Mouse (Mus musculus): ENCODE results near the gene Arfrp1. TPM values are rescaled to one million over a fixed set of nuclear protein-coding genes. Genes with fewer than 3 reads are reported as not detected.

Gene Arfrp1
- polyA plus RNA-seq (2015; fragmentation: Nextera tagmentation; extraction: Ambion mirVana): 21.1 and 23.2 TPM in 2 replicates

- peak; percentile 92 for ATAC-seq (ENCODE audit: insufficient read depth)
- peak within 1 kb of the TSS; percentile 93 for H3K27ac ChIP-seq (replicated peaks)
- peak within 1 kb of the TSS; percentile 97 for H3K4me2 ChIP-seq
- peak within 1 kb of the TSS; percentile 90 for H3K9ac ChIP-seq
- peaks cover 41% of the 10 kb centered on the region for H3K36me3 ChIP-seq (replicated peaks)
- under 1% methylated on average over 71 of the region's 71 CpGs for WGBS (ENCODE audit: insufficient replicate concordance)
- H3K9me3 ChIP-seq (replicated peaks): no peaks in the 10 kb centered on the region
- peaks cover 48% of the 10 kb centered on the region for H3K4me1 ChIP-seq (replicated peaks)
- H3K4me3 ChIP-seq (replicated peaks): peak within 1 kb of the TSS; percentile 78
- no peaks in the 10 kb centered on the region for H3K27me3 ChIP-seq
Measured at GRCm38 (mm10) chr2:181364860-181365596, at the start of gene Arfrp1, which contains the start of gene Zgpat. Gene Arfrp1, minus strand, starts transcription at chr2:181365404. Gene Zgpat, plus strand, starts transcription at chr2:181364928.

DNA sequence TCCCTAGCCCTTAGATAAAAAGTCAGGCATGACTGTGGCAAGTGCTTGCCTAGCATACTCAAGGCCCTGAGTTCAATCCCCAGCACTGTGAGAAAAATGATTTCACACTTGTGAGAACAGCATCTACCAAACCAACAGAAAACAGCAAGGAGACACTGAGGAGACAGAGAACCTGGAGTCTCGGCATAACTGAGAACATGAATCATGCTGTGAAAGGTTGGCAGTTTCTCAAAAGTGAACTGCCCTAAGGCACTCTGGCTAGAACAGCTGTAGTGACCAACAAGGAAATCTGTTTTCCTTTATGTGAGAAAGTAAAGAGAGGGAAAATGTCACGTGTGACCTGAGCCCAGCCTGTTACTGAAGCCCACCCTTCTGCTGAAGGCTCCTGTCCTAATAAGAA is 47.9 kb upstream of the Arfrp1 start:
- no peak overlapping the region for H3K4me2 ChIP-seq
- H3K9me3 ChIP-seq (replicated peaks): no peaks in the 10 kb centered on the region
- peaks cover 19% of the 10 kb centered on the region; the same call in 1 of the 2 replicates for H3K36me3 ChIP-seq (replicated peaks)
- 57% methylated on average over 2 of the region's 2 CpGs for WGBS (ENCODE audit: insufficient replicate concordance)
- no peak overlapping the region for H3K9ac ChIP-seq
- H3K4me3 ChIP-seq (replicated peaks): no peak overlapping the region
- no peak for ATAC-seq (ENCODE audit: insufficient read depth)
- H3K4me1 ChIP-seq (replicated peaks): peaks cover 27% of the 10 kb centered on the region
- H3K27ac ChIP-seq (replicated peaks): no peak overlapping the region
- H3K27me3 ChIP-seq: no peaks in the 10 kb centered on the region

- H3K9me3 ChIP-seq (replicated peaks): no peaks in the 10 kb centered on the region
- H3K9ac ChIP-seq: no peak overlapping the region
- no peak overlapping the region for H3K4me3 ChIP-seq (replicated peaks)
- peak; percentile 47; the same call in 1 of the 2 replicates for ATAC-seq (ENCODE audit: insufficient read depth)
- WGBS (ENCODE audit: insufficient replicate concordance): 40% methylated on average over 4 of the region's 4 CpGs
- no peaks in the 10 kb centered on the region for H3K27me3 ChIP-seq
- H3K27ac ChIP-seq (replicated peaks): no peak overlapping the region
- H3K36me3 ChIP-seq (replicated peaks): peaks cover 32% of the 10 kb centered on the region
- peaks cover 10% of the 10 kb centered on the region for H3K4me1 ChIP-seq (replicated peaks)
- H3K4me2 ChIP-seq: no peak overlapping the region
Measured at GRCm38 (mm10) chr2:181410760-181411473, 45.7 kb upstream of the Arfrp1 start.

DNA sequence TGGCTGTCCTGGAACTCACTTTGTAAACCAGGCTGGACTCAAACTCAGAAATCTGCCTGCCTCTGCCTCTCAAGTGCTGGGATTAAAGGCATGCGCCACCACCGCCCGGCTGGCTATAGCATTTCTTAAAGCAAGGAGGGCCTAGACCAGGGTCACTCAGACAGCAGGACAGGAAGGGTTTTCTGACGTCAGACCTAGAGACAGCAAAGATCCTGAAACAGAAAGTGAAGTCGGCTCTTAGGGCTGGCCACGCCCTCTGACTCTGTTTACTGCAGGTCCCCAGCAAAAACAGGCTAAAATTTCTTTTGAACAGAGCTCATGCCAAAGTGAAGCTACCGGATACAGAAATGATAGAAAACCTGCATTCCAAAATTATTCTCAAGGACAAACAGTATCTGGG is 44.4 kb upstream of the Arfrp1 start:
- Histone ChIP-seq H3K9ac (no peak overlapping the region), H3K4me2 (no peak overlapping the region), H3K27ac (replicated peaks) (no peak overlapping the region), H3K9me3 (replicated peaks) (no peaks in the 10 kb centered on the region), H3K4me1 (replicated peaks) (peaks cover 5% of the 10 kb centered on the region; the same call in 1 of the 2 replicates), H3K27me3 (no peaks in the 10 kb centered on the region), H3K36me3 (replicated peaks) (peaks cover 34% of the 10 kb centered on the region), H3K4me3 (replicated peaks) (no peak overlapping the region)
- ATAC-seq (ENCODE audit: insufficient read depth): no peak
- WGBS (ENCODE audit: insufficient replicate concordance): 67% methylated on average over 7 of the region's 7 CpGs

DNA sequence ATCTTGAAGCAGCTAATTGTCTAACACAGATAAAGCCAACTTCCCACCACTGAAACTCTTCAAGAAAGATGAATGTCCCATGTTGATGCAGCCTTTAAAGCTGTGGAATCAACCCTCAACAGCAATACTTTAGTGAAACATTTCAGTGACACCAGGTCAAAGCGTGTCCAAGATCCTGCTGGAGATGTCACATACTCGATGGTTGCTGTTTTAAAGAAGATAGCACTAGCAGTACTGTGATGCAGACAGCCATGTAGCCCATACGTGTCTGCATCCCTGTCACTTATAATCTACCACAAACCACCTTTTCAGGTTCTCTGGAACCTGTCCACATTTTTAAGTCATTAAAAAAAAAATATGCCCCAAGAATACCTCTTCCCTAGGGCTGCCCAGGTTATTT is 38.5 kb upstream of the Arfrp1 start:
- Histone ChIP-seq H3K27me3 (no peaks in the 10 kb centered on the region), H3K4me2 (no peak overlapping the region), H3K4me1 (replicated peaks) (peaks cover 10% of the 10 kb centered on the region; the same call in 1 of the 2 replicates), H3K4me3 (replicated peaks) (no peak overlapping the region), H3K27ac (replicated peaks) (no peak overlapping the region), H3K9ac (no peak overlapping the region), H3K9me3 (replicated peaks) (no peaks in the 10 kb centered on the region), H3K36me3 (replicated peaks) (peaks cover 17% of the 10 kb centered on the region)
- WGBS (ENCODE audit: insufficient replicate concordance): 49% methylated on average over 3 of the region's 3 CpGs
- no peak for ATAC-seq (ENCODE audit: insufficient read depth)

GRCm38 (mm10) chr2:181401497-181401896 is 36.3 kb upstream of the Arfrp1 start:
- Histone ChIP-seq H3K4me1 (replicated peaks) (peaks cover 10% of the 10 kb centered on the region; the same call in 1 of the 2 replicates), H3K4me3 (replicated peaks) (no peak overlapping the region), H3K9ac (no peak overlapping the region), H3K27ac (replicated peaks) (no peak overlapping the region), H3K4me2 (no peak overlapping the region), H3K36me3 (replicated peaks) (peaks cover 8% of the 10 kb centered on the region; the same call in 1 of the 2 replicates), H3K9me3 (replicated peaks) (no peaks in the 10 kb centered on the region), H3K27me3 (no peaks in the 10 kb centered on the region)
- WGBS (ENCODE audit: insufficient replicate concordance): 6% methylated on average over 1 of the region's 1 CpGs
- no peak for ATAC-seq (ENCODE audit: insufficient read depth)

DNA sequence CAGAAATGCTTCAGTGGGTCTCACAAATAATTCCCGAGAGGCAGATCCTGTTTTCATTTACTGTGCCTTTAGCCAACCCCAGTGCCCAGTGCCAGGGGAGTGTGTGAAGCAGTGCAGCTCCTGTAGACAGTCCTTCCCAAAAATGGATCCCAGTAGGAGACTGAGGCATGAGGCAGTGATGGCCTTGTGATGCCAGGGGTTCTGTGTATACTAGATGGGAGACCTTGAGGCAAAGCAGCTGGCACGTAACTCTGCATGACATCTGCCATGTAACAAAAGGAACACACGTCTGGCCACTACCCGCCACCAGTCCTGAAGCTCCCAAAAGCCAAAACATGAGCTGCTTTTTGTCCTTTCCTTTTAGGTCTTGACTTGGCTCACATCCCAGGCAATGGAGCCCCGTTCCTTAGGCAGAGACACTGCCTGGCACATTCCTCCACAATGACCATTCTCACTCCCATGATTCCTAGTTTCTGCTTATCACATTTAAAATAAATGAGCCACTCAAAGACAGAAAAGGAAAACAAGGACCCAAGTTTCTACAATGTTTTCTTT is 32.1 kb upstream of the Arfrp1 start:
- Histone ChIP-seq H3K27ac (replicated peaks) (no peak overlapping the region), H3K9me3 (replicated peaks) (no peaks in the 10 kb centered on the region), H3K4me3 (replicated peaks) (no peak overlapping the region), H3K27me3 (no peaks in the 10 kb centered on the region), H3K9ac (no peak overlapping the region), H3K4me1 (replicated peaks) (peaks cover 6% of the 10 kb centered on the region; the same call in 1 of the 2 replicates), H3K36me3 (replicated peaks) (peaks cover 17% of the 10 kb centered on the region), H3K4me2 (no peak overlapping the region)
- no peak for ATAC-seq (ENCODE audit: insufficient read depth)
- 77% methylated on average over 5 of the region's 5 CpGs for WGBS (ENCODE audit: insufficient replicate concordance)

GRCm38 (mm10) chr2:181394086-181394485 is 28.9 kb upstream of the Arfrp1 start:
- H3K36me3 ChIP-seq (replicated peaks): peaks cover 39% of the 10 kb centered on the region
- ATAC-seq (ENCODE audit: insufficient read depth): no peak

GRCm38 (mm10) chr2:181392600-181393213 is 27.5 kb upstream of the Arfrp1 start:
- Histone ChIP-seq H3K27ac (replicated peaks) (no peak overlapping the region), H3K36me3 (replicated peaks) (peaks cover 43% of the 10 kb centered on the region), H3K4me2 (no peak overlapping the region), H3K4me1 (replicated peaks) (no peaks in the 10 kb centered on the region), H3K4me3 (replicated peaks) (no peak overlapping the region), H3K27me3 (no peaks in the 10 kb centered on the region), H3K9ac (no peak overlapping the region), H3K9me3 (replicated peaks) (no peaks in the 10 kb centered on the region)
- WGBS (ENCODE audit: insufficient replicate concordance): 28% methylated on average over 4 of the region's 4 CpGs
- peak; percentile 61 for ATAC-seq (ENCODE audit: insufficient read depth)

More at GRCm38 (mm10) chr2:181394086-181394485, 28.9 kb upstream of the Arfrp1 start:
- no peak overlapping the region for H3K4me2 ChIP-seq
- no peak overlapping the region for H3K9ac ChIP-seq
- no peaks in the 10 kb centered on the region for H3K9me3 ChIP-seq (replicated peaks)
- no peaks in the 10 kb centered on the region for H3K4me1 ChIP-seq (replicated peaks)
- WGBS (ENCODE audit: insufficient replicate concordance): 91% methylated on average over 3 of the region's 3 CpGs
- no peak overlapping the region for H3K27ac ChIP-seq (replicated peaks)
- H3K27me3 ChIP-seq: no peaks in the 10 kb centered on the region
- no peak overlapping the region for H3K4me3 ChIP-seq (replicated peaks)

- no peak overlapping the region for H3K4me3 ChIP-seq (replicated peaks)
- no peak overlapping the region for H3K4me2 ChIP-seq
- no peak for ATAC-seq (ENCODE audit: insufficient read depth)
- H3K27ac ChIP-seq (replicated peaks): no peak overlapping the region
- peaks cover 48% of the 10 kb centered on the region for H3K36me3 ChIP-seq (replicated peaks)
- 65% methylated on average over 2 of the region's 2 CpGs for WGBS (ENCODE audit: insufficient replicate concordance)
- H3K4me1 ChIP-seq (replicated peaks): no peaks in the 10 kb centered on the region
- H3K27me3 ChIP-seq: no peaks in the 10 kb centered on the region
- H3K9ac ChIP-seq: no peak overlapping the region
- no peaks in the 10 kb centered on the region for H3K9me3 ChIP-seq (replicated peaks)
Measured at GRCm38 (mm10) chr2:181391541-181391940, 26.3 kb upstream of the Arfrp1 start.

DNA sequence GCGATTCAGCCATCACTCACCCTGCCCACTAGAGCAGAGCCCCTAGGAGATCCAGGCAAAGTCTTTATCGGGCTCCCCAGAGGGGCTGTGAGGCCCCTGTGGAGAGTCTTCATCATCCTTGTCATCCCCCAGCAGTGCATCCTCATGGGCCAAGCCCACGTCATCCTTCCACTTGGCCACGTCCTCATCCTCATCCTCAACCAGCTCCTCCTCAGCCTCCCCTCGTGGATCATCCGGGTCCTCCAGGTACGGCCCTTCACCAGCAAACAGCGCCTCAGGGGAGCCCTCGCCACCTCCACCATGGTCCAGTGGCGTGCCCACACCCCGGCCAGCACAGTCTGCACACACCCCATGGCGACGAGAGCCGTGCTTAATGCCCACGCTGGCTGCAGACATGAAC is 25.8 kb upstream of the Arfrp1 start:
- no peak for ATAC-seq (ENCODE audit: insufficient read depth)
- no peak overlapping the region for H3K4me2 ChIP-seq
- no peak overlapping the region for H3K9ac ChIP-seq
- no peak overlapping the region for H3K27ac ChIP-seq (replicated peaks)
- H3K4me3 ChIP-seq (replicated peaks): no peak overlapping the region
- no peaks in the 10 kb centered on the region for H3K27me3 ChIP-seq
- H3K36me3 ChIP-seq (replicated peaks): peaks cover 50% of the 10 kb centered on the region
- H3K9me3 ChIP-seq (replicated peaks): no peaks in the 10 kb centered on the region
- no peaks in the 10 kb centered on the region for H3K4me1 ChIP-seq (replicated peaks)
- 83% methylated on average over 15 of the region's 15 CpGs for WGBS (ENCODE audit: insufficient replicate concordance)

All from liver, embryonic 15.5 days (tissue).